Mouse (Mus musculus): ENCODE measurements around the gene Rabggtb.

Rabggtb gene

DNA sequence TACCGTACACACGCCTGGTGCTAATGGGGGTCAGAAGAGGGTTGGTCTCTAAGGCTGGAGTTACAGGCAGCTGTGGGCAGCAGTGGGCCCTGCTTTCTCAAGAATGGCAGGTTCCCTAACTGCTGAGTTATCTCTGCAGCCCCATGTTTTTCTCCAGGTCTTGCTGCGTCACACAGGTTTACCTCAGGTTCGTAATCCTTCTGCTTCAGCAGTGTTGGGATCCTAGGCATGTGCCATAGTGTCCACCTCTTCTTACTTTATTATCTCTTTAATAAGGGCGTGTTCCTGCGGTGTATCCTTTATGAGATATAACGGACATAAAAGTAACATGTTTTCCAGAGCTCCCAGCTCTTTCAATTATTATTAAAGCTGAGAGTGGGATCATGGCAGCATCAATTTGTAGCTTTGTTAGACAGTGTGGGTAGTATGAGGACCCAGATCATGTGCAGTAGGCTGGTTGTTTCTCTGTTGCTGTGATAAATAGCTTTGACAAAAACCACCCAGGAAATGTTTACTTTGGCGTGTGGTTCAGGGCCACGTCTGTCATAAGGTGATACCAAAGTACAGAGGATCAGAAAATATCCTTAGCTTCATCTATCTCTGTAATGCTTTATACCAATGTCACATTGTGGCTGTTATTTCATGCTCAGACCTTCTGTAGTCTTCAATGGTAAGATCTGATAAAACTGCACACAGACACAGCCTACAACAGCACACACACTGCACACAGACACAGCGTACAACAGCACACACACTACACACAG is 8.5 kb upstream of the Rabggtb start:
- no peak for DNase-seq (ENCODE audit: low spot score)

DNA sequence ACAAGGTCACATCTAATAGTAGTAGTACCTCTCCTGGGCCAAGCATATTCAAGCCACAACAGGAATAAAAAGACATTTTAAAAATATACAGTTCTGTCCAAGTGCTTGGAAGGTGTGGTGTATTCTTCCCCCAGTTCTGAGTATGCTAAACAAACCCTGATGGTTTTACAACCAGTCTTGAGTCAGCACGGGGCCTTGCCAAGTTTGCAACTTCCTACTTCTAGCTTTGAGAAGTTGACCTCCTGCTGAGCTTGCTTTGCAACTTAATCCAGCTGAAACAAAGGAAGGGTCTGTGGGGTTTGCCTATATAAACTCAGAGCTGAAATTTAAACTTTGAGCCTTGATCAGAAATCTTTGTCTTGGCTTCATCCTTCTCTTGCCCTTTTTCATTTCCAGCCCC is 4.4 kb upstream of the Rabggtb start:
- DNase-seq (ENCODE audit: low spot score), result no peak

DNA sequence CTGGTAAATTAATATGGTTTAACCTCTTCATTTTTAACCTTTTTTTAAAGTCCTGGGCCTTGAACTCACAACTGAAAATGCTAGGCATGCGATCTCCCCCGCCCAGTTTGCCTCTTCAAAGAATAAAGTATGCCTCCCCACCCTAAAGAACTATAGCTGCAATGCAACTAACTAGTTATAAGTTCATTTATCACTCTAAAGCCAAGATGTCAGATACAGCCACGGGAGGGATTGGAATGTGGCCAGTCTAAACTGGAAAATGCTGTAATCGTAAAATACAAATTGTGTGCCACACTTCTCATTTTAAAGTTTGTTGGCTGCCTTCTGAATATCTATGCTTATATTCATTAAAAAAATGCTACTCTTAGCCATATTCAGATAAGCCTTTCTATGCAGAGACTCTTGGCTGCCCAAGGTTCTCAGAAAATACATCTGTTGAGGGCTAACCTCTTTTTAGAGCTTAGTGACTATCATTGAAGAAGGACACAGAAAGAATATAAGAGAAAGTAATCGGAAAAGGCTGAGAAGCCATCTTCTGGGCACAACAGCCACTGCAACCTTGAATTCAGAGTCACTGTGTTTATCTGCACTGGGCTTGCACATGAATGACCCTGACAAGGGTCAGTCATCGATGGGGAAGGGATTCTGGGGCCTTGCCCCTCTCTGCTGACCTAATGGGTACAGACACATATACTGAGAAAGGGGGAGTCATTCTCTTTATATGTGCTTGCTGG is 868 bp upstream of the Rabggtb start:
- peak; percentile 22 for DNase-seq (ENCODE audit: low spot score)

DNA sequence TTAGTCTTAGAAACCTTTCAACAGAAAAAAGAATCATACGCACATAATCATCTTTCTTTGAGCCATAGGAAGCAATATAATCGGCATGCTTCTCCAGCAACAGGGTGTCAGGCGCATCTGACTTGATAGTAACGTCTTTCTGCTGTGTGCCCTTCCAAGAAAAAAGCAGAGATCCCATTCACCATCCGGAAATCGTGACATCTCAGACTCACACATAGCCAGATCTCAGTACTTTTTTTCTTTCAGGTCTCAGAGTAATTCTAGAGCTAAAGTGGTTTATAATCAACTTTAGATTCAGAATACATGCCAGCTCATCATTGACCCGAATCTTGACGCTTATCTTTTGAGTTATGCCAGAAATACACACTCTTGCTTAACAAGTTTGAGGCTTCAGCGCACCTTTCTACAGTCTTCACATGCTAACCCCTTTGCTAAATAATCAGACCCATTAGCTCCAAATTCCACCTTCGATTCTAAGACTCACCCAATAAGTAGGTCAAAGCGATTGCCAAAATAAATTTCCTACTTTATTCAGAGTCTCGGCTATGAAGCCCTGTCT is 848 bp downstream of the Rabggtb start:
- peak; percentile 17 for DNase-seq (ENCODE audit: low spot score)

DNA sequence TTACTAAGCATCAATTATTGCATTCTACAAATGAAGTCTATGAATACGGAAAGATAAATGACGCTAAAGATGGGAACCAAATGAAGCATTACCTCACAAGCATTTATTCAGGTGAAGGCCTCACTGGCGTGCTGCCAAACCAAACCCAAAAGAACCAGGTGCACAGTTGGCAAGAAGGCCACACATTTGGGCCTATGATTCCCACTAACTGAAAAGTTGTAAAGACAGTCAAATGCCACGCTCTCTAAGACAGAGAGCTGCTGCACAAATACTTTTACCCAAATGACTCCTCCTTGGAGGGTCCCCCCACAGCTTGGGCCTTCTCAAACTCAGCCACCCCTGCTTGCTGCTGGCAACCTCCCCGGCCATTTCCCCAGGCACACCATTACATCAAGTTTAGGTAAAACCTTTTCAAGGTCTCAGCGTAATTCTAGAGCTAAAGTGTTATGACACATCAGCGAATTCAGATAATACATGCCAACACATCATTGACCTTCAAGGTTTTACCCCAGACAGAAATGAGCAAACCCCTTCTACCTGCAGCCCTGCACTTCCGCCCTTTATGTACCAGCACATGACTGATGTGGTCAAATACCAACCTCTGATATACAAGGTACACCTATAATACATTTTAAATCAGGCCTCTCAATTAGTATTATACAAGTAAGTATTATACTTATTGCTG is 1.5 kb downstream of the Rabggtb start:
- DNase-seq (ENCODE audit: low spot score), result no peak

DNA sequence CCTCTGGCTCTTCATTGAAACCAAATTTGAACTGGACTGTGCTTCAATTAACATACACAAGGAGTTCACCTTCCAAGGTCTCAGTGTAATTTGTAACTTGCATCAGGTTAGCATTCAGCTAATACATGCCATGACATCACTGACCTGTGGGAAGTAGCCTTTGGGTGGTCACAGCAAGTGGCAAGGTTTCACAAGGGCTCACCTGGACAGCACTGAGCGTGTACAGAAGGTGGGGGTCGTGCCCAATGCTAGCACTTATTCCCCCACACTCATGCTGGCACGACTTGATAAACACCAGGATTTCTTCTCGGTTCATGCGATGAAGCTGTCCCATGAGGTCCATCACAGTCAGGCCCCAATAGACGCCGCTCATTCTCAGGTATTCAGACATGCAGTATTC is 2.3 kb downstream of the Rabggtb start:
- DNase-seq (ENCODE audit: low spot score), result no peak

DNA sequence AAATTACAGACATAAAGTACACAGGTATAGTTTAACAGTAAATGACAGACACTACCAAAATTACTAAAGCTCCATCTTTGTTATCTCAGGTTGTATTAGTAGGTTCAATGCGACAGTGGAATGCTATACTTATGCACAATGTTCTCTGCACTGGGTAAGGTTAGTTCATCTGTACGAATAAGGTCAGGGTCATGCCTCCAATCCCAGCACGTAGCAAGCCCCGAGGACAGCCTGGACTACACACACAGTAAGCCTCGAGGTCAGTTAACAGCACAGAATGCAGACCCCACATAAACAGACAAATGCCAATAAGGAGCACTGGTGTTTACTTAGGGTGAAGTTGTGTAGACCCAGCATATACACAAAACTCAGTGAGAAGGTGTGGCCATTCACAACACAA is 3.9 kb downstream of the Rabggtb start:
- DNase-seq (ENCODE audit: low spot score), result no peak

DNA sequence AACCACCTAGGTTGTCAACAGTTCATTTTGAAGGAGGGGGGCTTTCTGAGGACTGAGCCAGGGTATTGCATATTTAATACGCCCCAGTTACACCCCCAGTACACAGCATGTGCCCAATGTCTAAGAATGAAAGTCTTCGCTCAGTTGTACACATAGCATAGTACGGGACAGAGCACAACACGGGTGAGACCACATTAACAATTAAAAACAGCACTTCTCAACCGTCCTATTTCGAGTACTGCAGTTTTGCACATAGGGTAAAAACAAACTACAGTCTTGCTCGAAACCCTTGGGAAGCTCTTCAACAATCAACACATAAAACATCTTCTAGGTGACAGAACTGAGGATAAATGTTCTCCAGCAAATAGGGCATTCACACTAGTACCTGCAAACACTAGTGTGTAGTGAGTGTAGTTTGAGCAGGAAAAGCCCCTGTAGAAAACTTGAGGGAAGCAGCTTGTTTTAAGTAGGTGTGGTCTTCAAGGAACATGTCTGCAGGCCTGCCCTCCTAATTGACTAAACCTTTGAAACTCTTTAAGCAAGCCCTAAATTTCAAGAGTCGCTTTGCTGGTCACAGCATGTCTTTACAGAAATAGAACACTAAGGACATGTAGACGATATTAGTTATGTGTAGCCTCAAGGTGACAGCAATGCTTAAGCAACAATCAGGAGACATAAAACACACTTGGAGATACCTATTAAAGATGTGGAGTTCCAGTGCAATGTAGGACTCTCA is 6.5 kb downstream of the Rabggtb start, which contains the start of gene Msh4:
Gene Msh4, minus strand, starts transcription at position 3 of the 736 bp plus-strand sequence.
- DNase-seq (ENCODE audit: low spot score), result no peak

DNA sequence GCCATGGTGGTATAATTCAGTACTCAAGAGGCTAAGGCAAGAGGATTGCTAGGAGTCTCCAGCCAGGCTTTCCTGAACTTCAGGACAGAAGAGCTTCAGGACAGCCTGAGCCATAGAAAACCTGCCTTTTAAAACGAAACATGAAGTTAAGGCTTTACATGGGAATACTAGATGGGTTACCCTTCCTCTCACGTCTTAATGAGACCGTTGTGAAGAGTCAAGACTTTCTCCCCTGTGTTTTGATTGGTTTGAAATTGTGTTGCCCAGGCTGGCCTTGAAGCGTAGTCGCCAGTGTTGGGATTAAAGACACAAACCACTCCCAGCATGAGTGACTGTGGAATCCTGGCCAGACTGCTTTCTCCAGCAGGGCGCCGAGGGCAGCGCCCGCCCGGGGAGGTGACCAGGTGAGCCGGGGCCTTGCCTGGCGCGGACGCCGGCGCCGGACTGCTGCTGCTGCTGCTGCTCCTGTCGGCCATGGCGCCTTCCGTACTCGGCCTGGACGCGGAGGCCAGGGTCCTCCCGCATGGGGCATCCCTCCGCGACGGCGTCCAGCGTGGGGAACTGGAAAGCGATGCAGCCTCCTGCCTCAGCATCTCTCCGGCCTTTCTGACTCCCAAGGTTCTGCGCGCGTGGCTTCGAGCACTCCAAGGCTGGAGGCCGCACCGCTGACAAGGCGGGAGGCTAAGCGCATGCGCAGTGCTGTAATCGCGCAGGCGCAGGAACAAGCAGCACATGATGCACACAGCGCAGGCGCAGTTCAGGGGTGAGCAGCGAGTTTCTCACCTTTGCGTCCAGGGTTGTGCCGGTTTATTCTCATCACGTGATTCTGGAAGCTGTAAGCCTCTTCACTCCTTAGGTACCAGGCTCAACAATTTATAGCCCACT is 7.3 kb downstream of the Rabggtb start:
- DNase-seq (ENCODE audit: low spot score), result no peak

DNA sequence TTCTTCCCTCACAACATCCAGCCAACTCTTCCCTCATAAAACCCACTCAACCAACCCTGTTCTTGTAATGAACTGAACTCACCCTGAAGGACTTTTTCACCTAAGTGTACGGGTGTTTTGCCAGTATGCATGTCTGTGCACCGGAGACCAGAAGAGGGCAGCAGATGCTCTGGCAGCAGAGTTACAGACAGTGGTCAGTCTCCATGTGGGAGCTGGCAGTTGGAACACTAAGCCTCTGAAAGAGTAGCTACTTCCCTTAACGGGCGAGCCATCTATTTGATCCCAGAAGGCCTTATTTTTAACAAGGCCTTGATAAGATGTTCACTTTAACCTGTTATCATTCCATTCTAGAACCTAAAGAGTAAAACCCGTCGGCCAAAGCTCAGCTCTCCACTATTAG is 8.2 kb downstream of the Rabggtb start:
- peak; percentile 54 for DNase-seq (ENCODE audit: low spot score)

DNA sequence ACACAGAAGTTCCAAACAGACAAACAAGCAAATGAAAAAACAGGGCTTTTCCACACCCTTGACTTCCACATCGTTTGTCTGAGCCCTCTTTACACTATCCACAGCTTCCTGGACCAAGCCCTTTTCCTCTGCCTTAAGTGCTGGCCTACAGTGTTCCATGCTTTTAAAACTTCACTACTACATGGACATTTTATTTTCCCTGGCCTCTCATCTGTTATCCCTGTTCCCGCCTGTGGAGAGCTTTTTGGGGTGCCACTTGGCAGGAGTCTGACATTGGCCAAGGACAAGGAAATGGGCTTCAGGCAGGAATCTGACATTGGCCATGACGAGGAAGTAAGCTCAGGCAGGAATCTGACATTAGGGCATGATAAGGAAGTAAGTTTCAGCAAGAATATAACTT is 10.2 kb downstream of the Rabggtb start:
- no peak for DNase-seq (ENCODE audit: low spot score)

DNA sequence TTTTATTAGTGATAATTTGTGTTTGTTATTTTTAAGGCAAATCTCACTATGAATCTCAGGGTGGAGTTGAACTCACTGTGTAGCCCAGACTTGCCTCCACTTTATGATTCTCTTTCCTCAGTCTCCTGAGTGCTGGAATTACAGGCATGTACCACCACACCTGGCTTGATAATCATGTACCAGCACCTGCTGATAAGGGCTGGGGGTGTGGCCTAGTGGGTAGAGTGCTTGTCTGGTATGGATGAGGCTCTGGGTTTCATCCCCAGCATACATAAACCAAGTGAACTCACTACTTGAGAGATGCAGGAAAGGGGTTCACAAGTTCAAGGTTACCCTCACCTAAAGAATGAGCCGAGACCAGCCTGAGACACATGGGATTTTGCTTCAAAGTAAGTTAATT is 10.9 kb downstream of the Rabggtb start:
- no peak for DNase-seq (ENCODE audit: low spot score)

DNA sequence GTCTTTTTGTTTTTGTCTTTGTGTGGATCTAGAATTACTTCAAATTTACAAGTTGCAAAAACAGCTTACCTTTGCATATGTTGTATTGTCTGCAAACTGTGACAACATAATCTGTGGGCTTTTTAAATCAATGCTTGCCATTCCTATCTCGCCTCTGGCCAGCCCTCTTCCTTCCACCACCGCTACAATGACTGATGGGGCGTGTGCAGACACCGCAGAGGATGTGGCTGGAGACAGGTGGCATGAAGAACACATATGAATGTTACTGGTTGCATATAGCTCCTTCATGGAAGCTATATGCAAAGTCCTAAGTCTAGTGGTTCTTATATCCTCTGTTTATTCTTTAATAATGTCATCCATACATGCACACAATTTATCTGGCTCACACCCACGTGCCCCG is 15.6 kb downstream of the Rabggtb start:
- no peak for DNase-seq (ENCODE audit: low spot score)

DNA sequence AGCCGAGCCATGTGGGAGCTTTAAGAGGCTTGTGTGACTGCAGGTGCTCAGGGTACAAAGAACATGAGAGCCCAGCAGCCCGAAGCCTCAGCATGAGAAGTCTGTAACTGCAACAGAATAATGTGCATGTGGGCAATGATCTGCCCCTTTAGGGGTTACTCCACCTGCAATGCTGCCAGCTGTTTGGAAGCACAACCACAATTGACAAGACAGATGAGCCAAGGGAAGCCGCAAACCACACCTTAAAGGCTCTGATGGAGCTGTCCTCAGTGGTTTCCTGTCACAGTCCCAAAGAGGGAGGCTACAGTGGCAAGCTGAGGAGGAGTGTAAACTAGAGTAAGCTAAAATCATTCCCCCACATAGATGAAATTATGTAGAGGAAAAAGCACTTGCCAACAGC is 17.4 kb downstream of the Rabggtb start:
- no peak for DNase-seq (ENCODE audit: low spot score)

DNA sequence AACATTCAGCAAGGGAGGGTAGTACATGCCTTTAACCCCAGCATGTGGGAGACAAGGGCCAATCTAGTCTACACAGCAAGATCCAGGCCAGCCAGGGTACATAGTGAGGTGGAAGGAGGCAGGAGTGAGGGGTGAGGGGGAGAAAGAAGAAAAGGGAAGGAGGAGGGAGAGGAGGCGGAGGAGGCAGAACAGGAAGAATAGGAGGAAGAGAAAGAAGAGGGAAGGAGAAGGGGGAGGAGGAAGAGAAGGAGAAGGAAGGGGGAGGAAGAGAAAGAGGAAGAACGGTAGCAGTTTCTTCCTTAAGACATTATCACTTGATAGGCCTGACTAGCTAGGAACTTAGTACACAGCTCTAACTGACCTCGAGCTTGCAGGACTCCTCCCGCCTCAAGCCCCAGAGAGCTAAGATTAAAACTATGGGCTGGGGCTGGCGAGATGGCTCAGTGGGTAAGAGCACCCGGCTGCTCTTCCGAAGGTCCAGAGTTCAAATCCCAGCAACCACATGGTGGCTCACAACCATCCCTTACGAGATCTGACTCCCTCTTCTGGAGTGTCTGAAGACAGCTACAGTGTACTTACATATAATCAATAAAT is 23.5 kb downstream of the Rabggtb start:
- DNase-seq (ENCODE audit: low spot score), result no peak

DNA sequence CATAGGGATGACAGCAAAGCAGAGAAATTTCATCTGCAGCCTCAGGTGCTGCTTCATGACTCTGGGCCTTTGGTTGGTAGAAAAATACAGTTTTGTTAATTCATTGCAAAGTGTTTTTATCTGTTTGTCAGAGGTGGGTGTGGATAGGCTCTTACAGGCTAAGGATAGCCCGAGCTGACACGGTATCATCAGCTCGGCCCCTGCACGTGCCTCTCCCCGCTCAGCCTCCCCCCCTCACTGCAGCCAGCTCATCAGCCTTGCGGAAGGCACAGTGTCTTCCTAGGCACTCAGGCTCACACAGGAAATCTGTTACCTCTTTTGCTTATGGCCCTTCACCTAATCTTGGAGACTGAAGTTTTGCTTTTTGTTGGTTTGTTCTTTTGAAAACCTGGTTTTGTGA is 24.7 kb downstream of the Rabggtb start:
- no peak for DNase-seq (ENCODE audit: low spot score)

DNA sequence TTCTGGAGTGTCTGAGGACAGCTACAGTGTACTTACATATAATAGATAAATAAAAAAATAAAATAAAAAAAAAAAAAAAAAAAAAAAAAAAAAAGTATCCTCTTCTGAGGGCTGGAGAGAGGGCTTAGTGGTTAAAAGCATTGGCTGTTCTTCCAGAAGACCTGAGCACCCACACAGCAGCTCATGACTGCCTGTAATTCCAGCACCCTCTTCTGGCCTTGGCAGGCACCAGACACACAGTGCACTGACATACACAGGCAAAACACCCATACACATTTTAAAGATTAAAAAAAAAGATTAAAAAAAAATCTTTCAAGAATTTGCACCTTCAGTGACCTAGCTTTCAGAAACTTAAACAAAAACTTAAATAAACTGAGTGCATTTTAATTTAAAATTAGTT is 26.5 kb downstream of the Rabggtb start:
- DNase-seq (ENCODE audit: low spot score), result no peak

DNA sequence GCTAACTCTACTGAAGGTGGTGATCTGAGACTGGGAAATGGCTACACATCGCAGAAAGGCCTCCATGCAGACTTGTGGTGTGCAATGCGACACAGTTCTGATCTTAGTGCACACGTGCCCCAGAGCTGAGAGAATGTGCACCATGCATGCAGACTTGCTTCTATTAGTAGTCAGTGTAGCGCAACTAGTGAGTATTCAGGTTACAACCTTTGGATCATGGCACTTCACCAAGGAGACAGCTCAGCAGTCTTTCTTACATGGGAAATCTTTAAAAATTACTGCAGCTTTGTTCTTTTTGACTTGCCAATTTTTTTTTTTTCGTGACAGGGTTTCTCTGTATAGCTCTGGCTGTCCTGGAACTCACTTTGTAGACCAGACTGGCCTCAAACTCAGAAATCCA is 41.4 kb downstream of the Rabggtb start:
- no peak for DNase-seq (ENCODE audit: low spot score)

DNA sequence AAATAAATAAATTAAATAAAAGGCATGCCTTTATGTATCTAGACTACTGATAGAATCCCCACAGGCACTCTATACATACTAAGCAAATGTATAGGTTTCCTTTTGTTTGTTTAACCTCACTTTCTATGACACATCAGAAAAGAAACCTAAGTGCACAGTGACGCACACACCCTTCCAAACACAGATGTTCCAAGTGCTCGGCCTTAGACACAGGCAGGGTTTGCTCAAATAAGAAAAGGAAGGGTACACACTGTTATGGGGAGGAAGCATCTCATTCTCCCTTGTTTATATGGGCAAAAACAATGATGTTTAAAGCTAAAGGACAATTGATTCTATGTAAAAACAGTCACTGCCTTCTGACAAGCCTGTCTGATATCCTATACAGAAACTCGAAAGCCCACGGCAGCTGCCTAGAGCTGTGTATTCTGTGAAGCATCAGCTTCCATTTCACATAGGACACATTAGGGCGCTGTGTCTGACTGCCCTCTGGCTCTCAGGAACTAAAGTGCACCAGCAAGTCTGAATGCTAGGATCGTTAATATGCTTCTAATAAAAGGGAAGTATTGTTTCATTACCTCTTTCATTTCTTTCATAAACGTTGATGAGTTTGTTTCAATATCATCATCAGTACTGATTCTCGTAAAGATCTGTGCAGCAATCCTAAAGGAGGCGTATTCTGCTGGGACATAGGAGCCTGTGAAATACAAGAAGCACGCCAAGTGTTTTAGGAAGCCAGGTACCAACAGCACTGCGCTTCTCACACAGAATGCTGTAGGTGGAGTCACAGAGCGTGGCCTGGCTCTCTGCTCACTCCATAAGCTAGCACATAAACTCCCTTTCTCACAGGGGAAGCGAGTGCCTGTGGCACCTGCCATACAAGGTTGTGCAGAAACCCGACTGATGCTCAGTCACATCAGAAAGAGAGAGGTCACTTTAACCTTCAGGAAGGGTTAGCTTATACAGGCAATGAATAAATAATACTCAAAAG is 45.4 kb downstream of the Rabggtb start:
- DNase-seq (ENCODE audit: low spot score), result peak; percentile 21
